Mouse (Mus musculus) MEL (cell line): Measurements from ENCODE around the gene Lcn12. TPM values are rescaled to one million over a fixed set of nuclear protein-coding genes. Genes with fewer than 3 reads are reported as not detected.

Source experiments
- DNase-seq: peaks from one replicate; pipeline ENCODE4 v3.0.0; 2011; ENCODE audit warnings: low read depth, low spot score
- H3K27ac ChIP-seq: 2 replicates; pipeline ENCODE4 v1.5.1; 2012; ENCODE audit warnings: low read depth, mild to moderate bottlenecking, control low read depth, low read length, moderate library complexity; ENCODE audit not compliant: control insufficient read depth
- H3K27me3 ChIP-seq, 2 experiments: fragments of 150-350 bp in 1 of 2; sonication (generic) in 1 of 2; 2 replicates each; pipeline ENCODE4 v1.6.1; 2012; ENCODE audit warnings: low read length in 2 of 2, mild to moderate bottlenecking in 2 of 2, improper control_type of control experiment in 1 of 2, moderate library complexity in 1 of 2; ENCODE audit not compliant: insufficient read depth in 2 of 2, control insufficient read depth in 1 of 2
- H3K36me3 ChIP-seq, 2 experiments: 2 replicates each; pipeline ENCODE4 v1.6.1; 2012 to 2014; ENCODE audit warnings: low read length in 2 of 2, improper control_type of control experiment in 1 of 2, inconsistent platforms in 1 of 2, mild to moderate bottlenecking in 1 of 2; ENCODE audit not compliant: insufficient read depth in 2 of 2, control insufficient read depth in 1 of 2
- H3K4me1 ChIP-seq, 2 experiments: fragments of 150-350 bp in 1 of 2; sonication (generic) in 1 of 2; 2 replicates each; pipeline ENCODE4 v1.6.1; 2012; ENCODE audit warnings: low read length in 2 of 2, improper control_type of control experiment in 1 of 2, mild to moderate bottlenecking in 1 of 2; ENCODE audit not compliant: insufficient read depth in 2 of 2, control insufficient read depth in 1 of 2
- H3K4me3 ChIP-seq, 2 experiments: fragments of 150-350 bp in 1 of 2; sonication (generic) in 1 of 2; 2 replicates each; pipeline ENCODE4 v1.5.1; 2012; ENCODE audit warnings: low read depth in 2 of 2, low read length in 2 of 2, mild to moderate bottlenecking in 2 of 2, moderate library complexity in 2 of 2, control low read depth in 1 of 2, improper control_type of control experiment in 1 of 2; ENCODE audit not compliant: control insufficient read depth in 1 of 2, insufficient read depth in 1 of 2
- H3K79me2 ChIP-seq: 2 replicates; pipeline ENCODE4 v1.6.1; 2012; ENCODE audit warnings: mild to moderate bottlenecking, low read length, moderate library complexity; ENCODE audit not compliant: control insufficient read depth, poor library complexity, insufficient read depth
- H3K9ac ChIP-seq: 2 replicates; pipeline ENCODE4 v1.6.1; 2012; ENCODE audit warnings: low read depth, mild to moderate bottlenecking, control low read depth, low read length, moderate library complexity; ENCODE audit not compliant: control insufficient read depth, poor library complexity, severe bottlenecking
- H3K9me3 ChIP-seq: fragments of 150-350 bp; sonication (generic); replicated peaks from 2 replicates; pipeline ENCODE4 v1.6.1; 2012; ENCODE audit warnings: mild to moderate bottlenecking, low read length, improper control_type of control experiment, moderate library complexity; ENCODE audit not compliant: insufficient read depth
- BHLHE40 ChIP-seq: IDR thresholded peaks from 2 replicates; pipeline ENCODE4 v1.6.1; 2012; ENCODE audit warnings: low read depth, mild to moderate bottlenecking, inconsistent platforms, low read length, improper control_type of control experiment, borderline replicate concordance
- CHD2 ChIP-seq: IDR thresholded peaks from 2 replicates; pipeline ENCODE4 v1.6.1; 2011; ENCODE audit warnings: low read length, improper control_type of control experiment
- CTCF ChIP-seq, 3 experiments: IDR thresholded peaks in 2 of 3; conservative IDR thresholded peaks in 1 of 3; 2 replicates each; pipeline ENCODE4 v1.5.1; 2011 to 2012; ENCODE audit warnings: low read length in 3 of 3, low read depth in 2 of 3, mild to moderate bottlenecking in 2 of 3, improper control_type of control experiment in 1 of 3, inconsistent platforms in 1 of 3, mixed read lengths in 1 of 3, moderate library complexity in 1 of 3; ENCODE audit not compliant: control insufficient read depth in 1 of 3, insufficient read depth in 1 of 3, poor library complexity in 1 of 3, severe bottlenecking in 1 of 3
- E2F4 ChIP-seq: IDR thresholded peaks from 2 replicates; pipeline ENCODE4 v1.6.1; 2011; ENCODE audit warnings: low read depth, low read length, improper control_type of control experiment, borderline replicate concordance
- ELF1 ChIP-seq: IDR thresholded peaks from 2 replicates; pipeline ENCODE4 v1.6.1; 2014; ENCODE audit warnings: low read depth, mild to moderate bottlenecking, inconsistent platforms, low read length, improper control_type of control experiment, moderate library complexity
- ETS1 ChIP-seq: IDR thresholded peaks from 2 replicates; pipeline ENCODE4 v1.6.1; 2012; ENCODE audit warnings: low read depth, mild to moderate bottlenecking, inconsistent platforms, low read length, improper control_type of control experiment, moderate library complexity
- GABPA ChIP-seq: IDR thresholded peaks from 2 replicates; pipeline ENCODE4 v1.6.1; 2012; ENCODE audit warnings: low read depth, mild to moderate bottlenecking, inconsistent platforms, low read length, improper control_type of control experiment, moderate library complexity
- JUND ChIP-seq: IDR thresholded peaks from 2 replicates; pipeline ENCODE4 v1.6.1; 2011; ENCODE audit warnings: low read depth, mild to moderate bottlenecking, improper control_type of control experiment, low read length
- KAT2A ChIP-seq: conservative IDR thresholded peaks from 2 replicates; pipeline ENCODE4 v1.6.1; 2012; ENCODE audit warnings: low read depth, low read length, improper control_type of control experiment, inconsistent platforms
- MAFK ChIP-seq: IDR thresholded peaks from 2 replicates; pipeline ENCODE4 v1.6.1; 2011; ENCODE audit warnings: low read depth, mild to moderate bottlenecking, low read length, improper control_type of control experiment, borderline replicate concordance
- MAX ChIP-seq: IDR thresholded peaks from 2 replicates; pipeline ENCODE4 v1.6.1; 2011; ENCODE audit warnings: low read length, improper control_type of control experiment
- MAZ ChIP-seq: IDR thresholded peaks from 2 replicates; pipeline ENCODE4 v1.6.1; 2012; ENCODE audit warnings: low read depth, mild to moderate bottlenecking, inconsistent platforms, low read length, improper control_type of control experiment
- MXI1 ChIP-seq: IDR thresholded peaks from 2 replicates; pipeline ENCODE4 v1.6.1; 2011; ENCODE audit warnings: mild to moderate bottlenecking, low read depth, low read length, improper control_type of control experiment
- MYB ChIP-seq: IDR thresholded peaks from 2 replicates; pipeline ENCODE4 v1.6.1; 2011; ENCODE audit warnings: mild to moderate bottlenecking, low read depth, low read length, improper control_type of control experiment
- MYC ChIP-seq: IDR thresholded peaks from 2 replicates; pipeline ENCODE4 v1.6.1; 2011; ENCODE audit warnings: low read depth, mild to moderate bottlenecking, low read length, improper control_type of control experiment, moderate library complexity
- NELFE ChIP-seq: IDR thresholded peaks from 2 replicates; pipeline ENCODE4 v1.6.1; 2011; ENCODE audit warnings: low read depth, low read length, improper control_type of control experiment
- POLR2AphosphoS2 ChIP-seq: IDR thresholded peaks from 2 replicates; pipeline ENCODE4 v1.6.1; 2011; ENCODE audit warnings: low read length, improper control_type of control experiment
- POLR2AphosphoS5 ChIP-seq: IDR thresholded peaks from 2 replicates; pipeline ENCODE4 v1.6.1; 2012; ENCODE audit warnings: low read depth, borderline replicate concordance, mild to moderate bottlenecking, inconsistent platforms, low read length, moderate library complexity, mixed read lengths
- RAD21 ChIP-seq: IDR thresholded peaks from 2 replicates; pipeline ENCODE4 v1.6.1; 2011; ENCODE audit warnings: mild to moderate bottlenecking, low read depth, low read length, improper control_type of control experiment
- RCOR1 ChIP-seq: IDR thresholded peaks from 2 replicates; pipeline ENCODE4 v1.6.1; 2012; ENCODE audit warnings: low read depth, mild to moderate bottlenecking, inconsistent platforms, low read length, improper control_type of control experiment
- SMC3 ChIP-seq: IDR thresholded peaks from 2 replicates; pipeline ENCODE4 v1.6.1; 2011; ENCODE audit warnings: low read depth, low read length, improper control_type of control experiment
- TAL1 ChIP-seq: IDR thresholded peaks from 2 replicates; pipeline ENCODE4 v1.6.1; 2012; ENCODE audit warnings: mild to moderate bottlenecking, inconsistent platforms, low read length, moderate library complexity, mixed read lengths
- TCF12 ChIP-seq: IDR thresholded peaks from 2 replicates; pipeline ENCODE4 v1.6.1; 2014; ENCODE audit warnings: low read depth, mild to moderate bottlenecking, inconsistent platforms, low read length, improper control_type of control experiment, moderate library complexity
- UBTF ChIP-seq: IDR thresholded peaks from 2 replicates; pipeline ENCODE4 v1.6.1; 2012; ENCODE audit warnings: low read depth, mild to moderate bottlenecking, inconsistent platforms, low read length, improper control_type of control experiment, moderate library complexity, borderline replicate concordance; ENCODE audit not compliant: insufficient read depth
- USF1 ChIP-seq: IDR thresholded peaks from 2 replicates; pipeline ENCODE4 v1.6.1; 2014; ENCODE audit warnings: low read depth, mild to moderate bottlenecking, inconsistent platforms, low read length, improper control_type of control experiment, moderate library complexity
- ZC3H11A ChIP-seq: IDR thresholded peaks from 2 replicates; pipeline ENCODE4 v1.6.1; 2012; ENCODE audit warnings: low read depth, mild to moderate bottlenecking, inconsistent platforms, low read length, improper control_type of control experiment
- ZMIZ1 ChIP-seq: IDR thresholded peaks from 2 replicates; pipeline ENCODE4 v1.6.1; 2012; ENCODE audit warnings: low read depth, mild to moderate bottlenecking, inconsistent platforms, low read length, improper control_type of control experiment, moderate library complexity
- ZNF384 ChIP-seq: IDR thresholded peaks from 2 replicates; pipeline ENCODE4 v1.6.1; 2012; ENCODE audit warnings: low read depth, mild to moderate bottlenecking, inconsistent platforms, low read length, improper control_type of control experiment
- polyA plus RNA-seq, 2 experiments: library from polyadenylated mRNA; stranded (reverse) in 1 of 2; unstranded in 1 of 2; fragments of >175 nt in 1 of 2; fragments of >200 nt in 1 of 2; gene quantifications; 2 replicates each; pipeline versions ENCODE4 v1.2.1 to v1.2.4; 2012; ENCODE audit warnings: low replicate concordance in 2 of 2, low read depth in 1 of 2; ENCODE audit not compliant: insufficient read length in 2 of 2, insufficient read depth in 1 of 2, missing spikeins in 1 of 2
- total RNA-seq: library from RNA; depleted of rRNA; stranded (reverse); fragments of 300-350 nt; gene quantifications from 2 replicates; pipeline ENCODE4 v1.2.3, GENCODE M21; 2012

Gene Lcn12
- total and polyA plus RNA-seq, 3 experiments = not detected

DNA sequence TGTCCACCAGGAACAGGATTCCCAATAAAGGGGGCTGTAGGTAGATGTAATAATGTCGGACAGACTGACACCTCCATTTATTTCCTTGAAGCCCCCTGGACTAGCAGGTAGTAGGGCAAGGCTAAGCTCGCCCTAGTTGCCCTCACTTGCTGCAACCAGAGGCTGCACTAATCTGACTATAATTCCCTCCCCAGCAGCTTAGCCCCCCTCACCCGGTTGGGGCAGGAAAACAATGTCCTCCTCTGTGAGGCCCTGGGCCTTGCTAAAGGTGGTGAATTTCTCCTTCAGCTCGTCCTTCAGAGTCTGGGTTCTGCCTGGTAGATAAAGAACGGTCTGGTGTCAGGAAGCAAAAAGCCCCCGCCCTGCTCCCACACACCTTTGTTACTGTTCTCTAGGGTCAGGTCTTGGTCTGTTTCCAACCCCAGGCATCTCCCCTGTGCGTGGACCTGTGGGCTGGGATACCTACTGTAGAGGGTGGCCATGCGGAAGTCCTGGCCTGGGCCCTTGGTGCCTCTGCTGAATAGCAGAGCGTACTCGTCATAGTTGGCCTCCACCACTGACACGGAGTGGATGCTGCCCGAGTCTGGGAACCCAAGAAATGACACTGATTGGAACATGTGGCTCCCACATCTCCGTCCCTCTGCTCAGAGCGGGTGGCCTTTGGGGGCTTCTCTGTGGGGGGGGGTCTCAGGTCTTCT lies 26.0 kb downstream of the Lcn12 start:
- Histone ChIP-seq H3K9me3 (no peaks in the 10 kb centered on the region), H3K27ac (no peak overlapping the region), H3K4me3 (no peak overlapping the region), H3K36me3 (no peaks in the 10 kb centered on the region), H3K9ac (no peak overlapping the region), H3K27me3 (peaks cover 0 to 1% of the 10 kb centered on the region in 2 experiments; a peak in 2 of 4 replicates), H3K79me2 (no peaks in the 10 kb centered on the region), H3K4me1 (no peaks in the 10 kb centered on the region; a peak in 2 of 4 replicates)
- no peak for TF ChIP-seq MXI1
- no peak for TF ChIP-seq POLR2AphosphoS2
- no peak for TF ChIP-seq KAT2A
- TF ChIP-seq ELF1 = no peak
- no peak for TF ChIP-seq ZNF384
- TF ChIP-seq RCOR1 = no peak
- TF ChIP-seq GABPA = no peak
- TF ChIP-seq JUND = no peak
- no peak for TF ChIP-seq ZC3H11A
- TF ChIP-seq NELFE = no peak
- no peak for TF ChIP-seq CHD2
- TF ChIP-seq USF1 = no peak
- TF ChIP-seq MYC = no peak
- no peak for TF ChIP-seq ZMIZ1
- no peak for TF ChIP-seq UBTF
- no peak for TF ChIP-seq CTCF (IDR thresholded peaks at IDR 0.05 in 2 of 3, conservative IDR thresholded peaks at IDR 0.05 in 1 of 3; ENCODE audit: control insufficient read depth in 1 of 3, insufficient read depth in 1 of 3, low read depth in 2 of 3, low read length in 3 of 3, poor library complexity in 1 of 3, severe bottlenecking in 1 of 3)
- no peak for DNase-seq

DNA sequence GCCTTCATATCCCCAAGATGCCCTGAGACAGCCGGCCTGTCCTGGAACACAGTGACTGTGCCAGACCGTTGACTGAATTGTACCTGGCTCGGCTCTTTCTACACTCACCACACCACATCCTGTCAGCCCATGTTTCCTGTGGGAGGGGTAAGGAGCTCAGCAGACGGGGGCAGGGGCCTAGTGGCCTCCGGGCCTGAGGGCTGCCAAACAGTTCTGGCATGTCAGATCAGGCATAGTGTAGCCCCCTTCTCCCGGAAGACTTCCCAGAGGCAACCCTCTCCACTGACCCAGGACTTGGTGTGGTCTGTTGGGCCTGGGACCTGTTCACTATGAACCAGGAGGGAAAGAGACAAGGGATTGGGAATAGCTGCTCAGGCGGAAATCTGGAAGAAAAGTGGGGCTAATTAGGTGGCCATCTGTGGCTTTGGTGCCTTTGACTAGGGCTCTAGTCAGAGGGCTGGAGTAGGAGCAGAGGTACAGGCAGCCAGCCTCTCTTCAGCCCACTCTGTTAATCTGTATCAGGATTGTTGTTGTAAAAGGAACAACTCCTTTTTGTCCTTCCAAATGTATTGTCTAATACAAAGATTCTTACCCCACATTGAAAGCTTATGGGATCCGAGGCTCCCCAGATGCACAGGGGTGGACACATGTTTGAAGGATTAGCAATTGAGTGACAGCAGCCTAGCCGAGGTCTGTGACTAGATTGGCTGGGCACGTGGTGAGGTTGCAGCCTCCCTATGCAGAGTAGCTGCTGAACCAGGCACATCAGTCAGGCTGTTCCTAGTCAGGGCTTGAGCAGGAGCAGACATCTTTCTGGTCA lies 27.7 kb downstream of the Lcn12 start:
- peak; percentile 23 for DNase-seq
- no peaks in the 10 kb centered on the region for H3K79me2 ChIP-seq
- no peak overlapping the region for H3K4me3 ChIP-seq
- no peak overlapping the region for H3K27ac ChIP-seq
- no peaks in the 10 kb centered on the region for H3K9me3 ChIP-seq
- H3K27me3 ChIP-seq = peaks cover 0 to 1% of the 10 kb centered on the region in 2 experiments; a peak in 2 of 4 replicates
- no peaks in the 10 kb centered on the region for H3K36me3 ChIP-seq
- TF ChIP-seq MAFK = no peak
- no peak for TF ChIP-seq RCOR1
- no peak for TF ChIP-seq TCF12
- TF ChIP-seq RAD21 = no peak
- TF ChIP-seq BHLHE40 = no peak
- no peak for TF ChIP-seq KAT2A
- TF ChIP-seq TAL1 = no peak
- no peak for TF ChIP-seq E2F4
- no peak for TF ChIP-seq ETS1
- TF ChIP-seq MYB = no peak
- no peak for TF ChIP-seq POLR2AphosphoS5
- no peak for TF ChIP-seq MAX
- no peak for TF ChIP-seq ZNF384
- TF ChIP-seq MAZ = no peak
- TF ChIP-seq MXI1 = no peak
- no peak for TF ChIP-seq UBTF
- no peak for TF ChIP-seq SMC3
- no peak for TF ChIP-seq CTCF (IDR thresholded peaks at IDR 0.05 in 2 of 3, conservative IDR thresholded peaks at IDR 0.05 in 1 of 3; ENCODE audit: control insufficient read depth in 1 of 3, insufficient read depth in 1 of 3, low read depth in 2 of 3, low read length in 3 of 3, poor library complexity in 1 of 3, severe bottlenecking in 1 of 3)
- no peak for TF ChIP-seq CHD2
- no peak for TF ChIP-seq GABPA
- TF ChIP-seq, all 39 proteins: peak for 0
- Histone ChIP-seq H3K4me1 (peaks cover 4 to 5% of the 10 kb centered on the region in 2 experiments; a peak in 3 of 4 replicates), H3K9ac (no peak overlapping the region)
